Mouse (Mus musculus): ENCODE results near the gene Auts2.

- TF ChIP-seq GATA1 (IDR thresholded peaks at IDR 0.05; ENCODE audit: low read length), result no peak
- no peak for TF ChIP-seq TAL1 (IDR thresholded peaks at IDR 0.05; ENCODE audit: low read length)
Observed at GRCm38 (mm10) chr5:132201077-132201645, 342.0 kb downstream of the Auts2 start.
